Mouse (Mus musculus) intestine, embryonic 16.5 days (tissue): Measurements from ENCODE around the gene Phgdh. TPM values are rescaled to one million over a fixed set of nuclear protein-coding genes. Genes with fewer than 3 reads are reported as not detected.

Experiments used
- ATAC-seq: fragments of 200-750 bp; cut with Nextera tagmentation; 2 replicates; pipeline ENCODE4 v1.8.0; 2017; ENCODE audit warnings: moderate TSS enrichment, moderate library complexity
- H3K27ac ChIP-seq: fragments of 300-500 bp; sonication (generic); 2 replicates; pipeline ENCODE4 v1.5.1; 2014; ENCODE audit warnings: mild to moderate bottlenecking, low read length
- H3K27me3 ChIP-seq: fragments of 300-500 bp; sonication (generic); replicated peaks from 2 replicates; pipeline ENCODE4 v1.6.1; 2014; ENCODE audit warnings: low read length, control low read depth, mixed read lengths; ENCODE audit not compliant: control insufficient read depth, insufficient read depth
- H3K36me3 ChIP-seq: fragments of 300-500 bp; sonication (generic); 2 replicates; pipeline ENCODE4 v1.6.1; 2014; ENCODE audit warnings: low read length, control low read depth; ENCODE audit not compliant: control insufficient read depth, insufficient read depth
- H3K4me1 ChIP-seq: fragments of 300-500 bp; sonication (generic); 2 replicates; pipeline ENCODE4 v1.6.1; 2014; ENCODE audit warnings: low read length, control low read depth, mixed read lengths; ENCODE audit not compliant: control insufficient read depth, insufficient read depth
- H3K4me2 ChIP-seq: fragments of 300-500 bp; sonication (generic); 2 replicates; pipeline ENCODE4 v1.6.1; 2014; ENCODE audit warnings: low read depth, low read length, control low read depth
- H3K4me3 ChIP-seq: fragments of 300-500 bp; sonication (generic); 2 replicates; pipeline ENCODE4 v1.5.1; 2014; ENCODE audit warnings: mild to moderate bottlenecking, low read length
- H3K9ac ChIP-seq: fragments of 300-500 bp; sonication (generic); 2 replicates; pipeline ENCODE4 v1.6.1; 2014; ENCODE audit warnings: low read depth, low read length
- H3K9me3 ChIP-seq: fragments of 300-500 bp; sonication (generic); 2 replicates; pipeline ENCODE4 v1.6.1; 2016; ENCODE audit warnings: low read length, control low read depth; ENCODE audit not compliant: control insufficient read depth
- WGBS: fragments of 180-500 bp; shearing (Covaris S2); extraction: QIAGEN DNeasy Blood & Tissue Kit; methylation state at CpG from one replicate; pipeline ENCODE4 v1.1.7; 2014; 5-methylcytosine and 5-hydroxymethylcytosine counted together
- polyA plus RNA-seq: library from polyadenylated mRNA; unstranded; fragments of >200 nt; fragmentation: Nextera tagmentation; extraction: Ambion mirVana; gene quantifications from 2 replicates; pipeline ENCODE4 v1.2.1, GENCODE M21; 2015

Phgdh gene
- polyA plus RNA-seq, 1 experiment from 2014 or later = 332 TPM

DNA sequence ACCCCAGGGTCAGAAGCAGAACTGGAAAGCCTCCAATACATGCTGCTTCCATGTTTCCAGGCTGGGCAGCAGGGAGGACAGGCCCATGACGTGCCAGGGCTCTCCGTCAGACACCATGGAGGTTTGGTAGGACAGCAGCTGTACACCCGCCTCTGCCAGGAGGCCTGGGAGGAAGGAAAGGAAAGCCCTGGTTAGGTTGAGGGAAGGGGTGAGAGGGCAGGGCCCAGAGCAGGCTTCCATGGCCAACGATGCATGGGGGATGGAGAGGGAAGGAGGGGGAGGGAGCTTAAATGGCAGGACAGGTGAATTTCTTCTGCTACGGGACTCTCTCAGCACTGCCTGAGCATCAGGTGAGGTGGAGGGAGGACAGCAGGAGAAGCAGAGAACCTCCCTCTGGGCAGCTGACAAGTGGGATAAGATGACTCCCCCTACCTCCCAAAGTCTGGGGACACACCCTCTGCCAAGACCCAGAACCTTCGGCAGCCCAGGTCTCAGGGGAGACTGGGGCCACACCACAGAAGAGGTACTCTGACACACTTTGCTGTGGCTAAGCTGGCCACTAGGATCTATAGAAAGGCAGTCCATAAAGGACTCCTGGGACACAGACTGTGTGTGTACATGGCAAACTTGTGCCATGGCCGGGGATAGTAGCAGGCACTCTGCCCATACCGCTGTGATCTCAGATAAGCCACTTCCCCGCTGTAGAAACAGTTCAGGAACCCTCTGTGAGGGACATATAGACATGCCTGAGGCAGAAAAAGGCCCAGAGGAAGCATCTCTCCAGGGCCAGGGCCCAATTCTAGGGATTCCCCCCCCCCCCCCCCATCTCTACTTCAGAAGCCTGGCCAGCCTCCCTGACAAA lies 26.3 kb downstream of the Phgdh start:
- no peak overlapping the region for H3K27ac ChIP-seq
- no peaks in the 10 kb centered on the region for H3K9me3 ChIP-seq
- H3K4me1 ChIP-seq = no peaks in the 10 kb centered on the region
- H3K4me3 ChIP-seq = no peak overlapping the region
- no peak overlapping the region for H3K4me2 ChIP-seq
- H3K9ac ChIP-seq = no peak overlapping the region
- H3K27me3 ChIP-seq = no peaks in the 10 kb centered on the region
- 78% methylated on average over 9 of the region's 9 CpGs for WGBS
- peak; percentile 29; the same call in 1 of the 2 replicates for ATAC-seq
- peaks cover 3% of the 10 kb centered on the region; the same call in 1 of the 2 replicates for H3K36me3 ChIP-seq

GRCm38 (mm10) chr3:98312867-98313266 lies 26.9 kb downstream of the Phgdh start:
- ATAC-seq = peak; percentile 32
- WGBS = 31% methylated on average over 7 of the region's 7 CpGs
- Histone ChIP-seq H3K27me3 (no peaks in the 10 kb centered on the region), H3K36me3 (peaks cover 3% of the 10 kb centered on the region; the same call in 1 of the 2 replicates), H3K9ac (no peak overlapping the region), H3K4me3 (no peak overlapping the region), H3K4me1 (no peaks in the 10 kb centered on the region), H3K9me3 (no peaks in the 10 kb centered on the region), H3K27ac (0 out of 2 replicates have a peak overlapping the region, but pooled peaks have one; percentile 24), H3K4me2 (no peak overlapping the region)

GRCm38 (mm10) chr3:98310456-98310855 lies 29.3 kb downstream of the Phgdh start:
- ATAC-seq = no peak
- H3K9me3 ChIP-seq = no peaks in the 10 kb centered on the region
- WGBS = 95% methylated on average over 1 of the region's 1 CpGs
- H3K4me1 ChIP-seq = no peaks in the 10 kb centered on the region
- H3K9ac ChIP-seq = no peak overlapping the region
- no peaks in the 10 kb centered on the region for H3K27me3 ChIP-seq
- no peaks in the 10 kb centered on the region for H3K36me3 ChIP-seq
- no peak overlapping the region for H3K27ac ChIP-seq
- no peak overlapping the region for H3K4me2 ChIP-seq
- H3K4me3 ChIP-seq = no peak overlapping the region

DNA sequence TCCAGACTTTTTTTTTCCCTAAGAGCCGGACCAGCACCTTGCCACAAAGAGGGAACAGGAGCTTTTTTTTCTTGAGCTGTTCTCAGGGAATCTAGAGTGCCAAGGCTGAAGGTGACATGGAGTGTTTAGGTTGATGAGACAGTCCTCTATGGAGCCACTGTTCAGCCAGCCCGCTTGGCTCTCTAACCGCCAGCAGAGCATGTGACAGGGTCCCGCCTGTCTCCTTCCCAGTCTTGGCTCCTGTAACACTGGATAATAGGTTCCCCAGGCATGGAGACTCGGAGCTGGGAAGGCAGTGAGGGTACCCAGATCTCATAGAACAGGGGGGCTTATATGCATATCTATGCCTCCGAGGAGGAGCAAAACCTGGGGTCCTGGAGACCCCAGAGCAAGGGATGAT lies 31.2 kb downstream of the Phgdh start:
- Histone ChIP-seq H3K4me1 (no peaks in the 10 kb centered on the region), H3K9ac (no peak overlapping the region), H3K4me2 (no peak overlapping the region), H3K27ac (no peak overlapping the region), H3K27me3 (no peaks in the 10 kb centered on the region), H3K9me3 (no peaks in the 10 kb centered on the region), H3K4me3 (no peak overlapping the region), H3K36me3 (no peaks in the 10 kb centered on the region)
- 86% methylated on average over 6 of the region's 6 CpGs for WGBS
- ATAC-seq = peak; percentile 38; the same call in 1 of the 2 replicates

GRCm38 (mm10) chr3:98301761-98302160 lies 38.0 kb downstream of the Phgdh start:
- Histone ChIP-seq H3K9ac (no peak overlapping the region), H3K4me3 (no peak overlapping the region), H3K27ac (no peak overlapping the region), H3K36me3 (peaks cover 12% of the 10 kb centered on the region), H3K27me3 (no peaks in the 10 kb centered on the region), H3K4me2 (no peak overlapping the region), H3K4me1 (no peaks in the 10 kb centered on the region), H3K9me3 (no peaks in the 10 kb centered on the region)
- no peak for ATAC-seq
- WGBS = 89% methylated on average over 3 of the region's 3 CpGs

DNA sequence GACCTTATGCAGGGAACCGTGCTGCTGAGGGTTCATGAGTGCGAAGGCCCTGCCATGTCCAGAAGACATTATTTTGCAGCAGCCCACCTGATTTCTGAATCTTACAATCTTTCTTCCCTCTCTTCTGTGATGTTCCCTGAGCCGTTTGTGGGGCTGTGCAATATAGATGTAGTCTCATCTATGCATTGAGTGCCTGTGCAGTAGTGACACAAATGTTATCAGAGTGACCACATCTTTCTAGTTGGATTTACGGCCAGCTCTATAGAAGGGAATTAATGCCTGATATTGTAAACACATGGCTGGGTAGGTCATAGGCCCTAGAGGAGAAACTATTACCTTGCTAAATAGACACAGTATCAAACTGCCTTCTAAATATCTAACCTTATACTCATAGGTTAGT lies 39.5 kb downstream of the Phgdh start:
- ATAC-seq = no peak
- H3K9ac ChIP-seq = no peak overlapping the region
- 87% methylated on average over 4 of the region's 4 CpGs for whole genome bisulfite sequencing
- peaks cover 12% of the 10 kb centered on the region for H3K36me3 ChIP-seq
- H3K4me3 ChIP-seq = no peak overlapping the region
- no peak overlapping the region for H3K27ac ChIP-seq
- H3K27me3 ChIP-seq = no peaks in the 10 kb centered on the region
- no peak overlapping the region for H3K4me2 ChIP-seq
- H3K9me3 ChIP-seq = no peaks in the 10 kb centered on the region
- no peaks in the 10 kb centered on the region for H3K4me1 ChIP-seq

GRCm38 (mm10) chr3:98299391-98300100 lies 40.2 kb downstream of the Phgdh start:
- WGBS = 89% methylated on average over 1 of the region's 1 CpGs
- peaks cover 12% of the 10 kb centered on the region for H3K36me3 ChIP-seq
- no peak overlapping the region for H3K4me3 ChIP-seq
- no peaks in the 10 kb centered on the region for H3K4me1 ChIP-seq
- no peak overlapping the region for H3K9ac ChIP-seq
- no peaks in the 10 kb centered on the region for H3K9me3 ChIP-seq
- no peak for ATAC-seq
- H3K27ac ChIP-seq = no peak overlapping the region
- no peaks in the 10 kb centered on the region for H3K27me3 ChIP-seq
- H3K4me2 ChIP-seq = no peak overlapping the region

- no peak for ATAC-seq
- no peak overlapping the region for H3K4me3 ChIP-seq
- no peaks in the 10 kb centered on the region for H3K4me1 ChIP-seq
- no peaks in the 10 kb centered on the region for H3K27me3 ChIP-seq
- no peak overlapping the region for H3K9ac ChIP-seq
- peaks cover 6% of the 10 kb centered on the region; the same call in 1 of the 2 replicates for H3K36me3 ChIP-seq
- H3K27ac ChIP-seq = no peak overlapping the region
- no peak overlapping the region for H3K4me2 ChIP-seq
- H3K9me3 ChIP-seq = 0 out of 2 replicates have a peak, but pooled peaks cover 6% of the 10 kb centered on the region
- 69% methylated on average over 10 of the region's 10 CpGs for WGBS
These were observed 43.8 kb downstream of the Phgdh start for GRCm38 (mm10) chr3:98295965-98296364.

DNA sequence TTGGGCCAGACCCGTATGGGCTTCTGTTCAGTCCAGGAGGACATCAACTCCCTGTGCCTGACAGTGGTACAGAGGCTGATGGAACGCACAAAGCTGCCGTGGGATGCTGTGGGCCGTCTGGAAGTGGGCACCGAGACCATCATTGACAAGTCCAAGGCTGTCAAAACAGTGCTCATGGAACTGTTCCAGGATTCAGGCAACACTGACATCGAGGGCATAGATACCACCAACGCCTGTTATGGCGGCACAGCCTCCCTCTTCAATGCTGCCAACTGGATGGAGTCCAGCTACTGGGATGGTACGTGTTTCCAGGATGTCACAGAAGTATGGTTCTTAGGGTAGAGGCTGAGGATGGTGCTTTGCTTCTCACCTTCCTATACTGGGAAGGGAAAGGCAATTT lies 48.7 kb downstream of the Phgdh start:
- H3K27ac ChIP-seq = no peak overlapping the region
- H3K4me2 ChIP-seq = no peak overlapping the region
- ATAC-seq = no peak
- H3K4me3 ChIP-seq = no peak overlapping the region
- H3K36me3 ChIP-seq = peaks cover 8% of the 10 kb centered on the region; the same call in 1 of the 2 replicates
- no peaks in the 10 kb centered on the region for H3K27me3 ChIP-seq
- no peak overlapping the region for H3K9ac ChIP-seq
- WGBS = 92% methylated on average over 9 of the region's 9 CpGs
- H3K4me1 ChIP-seq = no peaks in the 10 kb centered on the region
- H3K9me3 ChIP-seq = 0 out of 2 replicates have a peak, but pooled peaks cover 8% of the 10 kb centered on the region
